Mouse (Mus musculus) thymus, adult 2 months (tissue): ENCODE measurements around the gene Lypd5.

ENCODE experiments used
- CTCF ChIP-seq: fragments of 200-500 bp; IDR thresholded peaks from 2 replicates; pipeline ENCODE4 v1.5.1; 2012; ENCODE audit warnings: mild to moderate bottlenecking, control low read depth, low read length, moderate library complexity, borderline replicate concordance; ENCODE audit not compliant: control insufficient read depth, poor library complexity, insufficient read depth; ENCODE audit errors: extremely low read depth
- POLR2A ChIP-seq: fragments of 200-500 bp; IDR thresholded peaks from 2 replicates; pipeline ENCODE4 v1.6.1; 2012; ENCODE audit warnings: mild to moderate bottlenecking, low read length, control low read depth, moderate library complexity; ENCODE audit not compliant: control insufficient read depth, poor library complexity, insufficient read depth; ENCODE audit errors: extremely low read depth

GRCm38 (mm10) chr7:24390512-24390911 is 41.5 kb downstream of the Lypd5 start:
- TF ChIP-seq CTCF, result no peak
- no peak for TF ChIP-seq POLR2A
